Mouse (Mus musculus) spleen, adult 18-20 months (tissue): ENCODE data around the gene Tmem136.
A peak's percentile ranks its signal among the peaks of the same experiment; 100 is the strongest.
"Not testable (repeated sequence)": the region's sequence is repeated elsewhere in the genome, so short reads cannot be mapped to it uniquely, and the experiment has no call there.

Experiments used
- DNase-seq, 2 experiments: peaks; one replicate each; pipeline ENCODE4 v3.0.0; 2022; ENCODE audit warnings: mixed read lengths in 2 of 2

Gene Tmem136

GRCm38 (mm10) chr9:43116134-43116996 lies at the start of gene Tmem136:
Tmem136 (minus strand) TSS chr9:43116570.
- no peak for DNase-seq

DNA sequence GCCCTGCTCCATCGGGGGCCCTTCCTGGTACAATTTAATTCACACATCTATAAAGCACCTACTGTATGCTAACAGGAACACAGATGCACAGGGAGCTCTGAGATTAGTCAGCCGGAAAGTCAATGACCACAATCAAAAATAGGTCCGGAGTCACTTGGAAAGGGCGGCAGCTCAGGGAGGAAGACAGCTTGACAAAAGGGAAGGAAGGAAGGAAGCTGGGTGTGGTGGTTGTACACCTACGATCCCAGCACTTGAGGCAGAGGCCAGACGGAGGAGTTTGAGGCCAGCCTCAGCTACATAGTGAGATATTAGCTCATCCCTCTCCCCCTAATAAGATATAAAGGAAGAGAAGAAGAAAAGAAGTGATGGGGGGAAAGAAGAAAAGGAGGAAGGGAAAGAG lies 39.6 kb upstream of the Tmem136 start:
- no peak for DNase-seq

DNA sequence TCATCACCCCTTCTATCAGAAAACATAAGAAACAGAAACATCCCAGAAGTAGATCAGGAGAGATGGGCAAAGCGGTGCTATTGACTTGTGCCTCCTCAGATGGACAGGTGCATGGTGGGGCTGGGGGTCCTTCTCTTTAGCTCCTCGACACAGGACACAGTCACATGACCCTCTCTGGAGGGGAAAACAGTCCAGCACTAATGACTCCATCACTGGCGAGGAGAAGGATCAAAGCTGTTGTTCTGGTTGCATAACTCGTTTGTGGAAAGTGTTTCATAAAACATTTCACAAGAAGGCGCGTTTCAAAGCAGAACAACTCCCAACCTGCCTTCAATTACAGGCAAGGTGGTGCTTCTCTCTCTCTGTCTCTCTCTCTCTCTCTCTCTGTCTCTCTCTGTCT lies 35.4 kb upstream of the Tmem136 start:
- no peak for DNase-seq

GRCm38 (mm10) chr9:43150957-43151356 lies 34.6 kb upstream of the Tmem136 start:
- no peak for DNase-seq

DNA sequence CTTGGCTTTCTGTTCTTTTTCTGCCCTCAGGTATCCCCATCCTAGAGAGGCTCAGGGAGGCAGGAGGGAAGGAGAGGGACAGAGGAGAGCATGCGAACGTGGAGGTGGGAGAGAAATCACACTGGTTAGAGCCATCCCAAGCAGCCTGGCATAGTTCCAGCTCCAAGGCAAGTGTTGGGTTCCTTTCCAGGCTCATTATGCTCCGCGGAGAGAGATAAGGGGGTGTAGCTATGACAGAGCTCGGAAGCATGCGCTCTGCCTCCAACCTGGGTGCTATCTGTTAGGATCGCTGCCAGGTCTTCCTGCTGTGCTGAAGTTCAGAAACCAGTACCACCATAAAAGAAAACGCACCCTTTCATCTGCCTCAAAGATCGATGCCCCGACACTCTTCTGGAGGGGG lies 33.7 kb upstream of the Tmem136 start:
- DNase-seq: no peak

DNA sequence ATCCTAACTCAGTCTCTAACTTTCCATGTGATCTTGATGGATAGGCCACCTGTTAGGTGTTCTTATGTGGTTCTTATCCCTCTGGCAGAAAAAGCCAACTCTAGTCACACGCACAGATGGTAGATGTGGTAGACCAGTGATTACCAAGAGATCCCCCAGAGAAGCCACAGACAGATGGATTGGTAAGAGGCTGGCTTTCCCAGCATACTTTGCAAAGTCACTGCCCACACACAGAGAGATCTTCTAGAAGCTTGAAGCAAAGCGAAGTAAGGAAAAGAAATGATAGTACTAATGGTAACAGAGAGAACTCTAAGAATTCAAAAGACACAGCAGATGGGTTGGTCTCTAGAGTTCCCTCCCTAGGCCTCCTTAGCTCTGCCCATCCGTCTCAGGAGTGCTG lies 33.1 kb upstream of the Tmem136 start:
- DNase-seq: no peak

DNA sequence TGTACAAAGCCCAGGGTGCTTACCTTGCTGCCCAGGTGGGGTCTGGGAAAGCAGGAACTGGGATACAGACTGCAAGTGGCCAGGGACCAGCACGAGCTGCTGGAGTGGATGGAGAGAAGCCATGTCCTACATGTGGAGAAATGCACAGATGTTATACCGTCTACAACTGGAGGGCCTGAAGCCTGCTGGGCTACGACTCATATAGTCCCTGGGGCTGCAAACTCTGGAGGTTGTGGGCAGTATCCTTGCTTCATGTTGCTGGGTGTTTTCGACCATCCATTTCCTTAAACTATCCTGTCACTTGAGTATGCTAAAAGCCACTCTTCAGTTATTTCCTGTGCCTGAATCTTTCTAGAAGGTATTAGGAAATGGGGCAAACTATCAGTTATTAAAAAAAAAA lies 28.8 kb upstream of the Tmem136 start:
- no peak for DNase-seq

- DNase-seq: no peak
These were observed 27.9 kb upstream of the Tmem136 start for GRCm38 (mm10) chr9:43144206-43144810.

DNA sequence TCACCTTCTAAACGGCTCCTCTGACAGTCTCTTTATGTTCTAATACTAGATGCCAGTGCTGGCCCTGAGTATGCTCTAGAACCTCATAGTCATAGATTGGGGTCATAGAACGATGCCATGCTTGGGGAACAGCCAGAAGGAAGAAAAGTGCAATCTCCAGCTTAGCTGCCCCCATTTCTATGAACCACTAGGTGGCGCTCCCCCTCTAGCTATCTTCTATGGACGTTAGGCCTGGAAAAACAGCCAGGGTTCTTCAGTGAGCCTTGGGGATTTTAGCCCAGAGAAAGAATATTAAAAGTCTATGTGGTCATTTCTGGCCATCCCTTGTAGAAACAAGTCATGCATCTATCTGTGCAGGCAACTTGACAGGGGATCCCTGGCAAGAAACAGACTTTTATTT lies 25.5 kb upstream of the Tmem136 start:
- DNase-seq: peak in 1 of 2 experiments; percentile 46

DNA sequence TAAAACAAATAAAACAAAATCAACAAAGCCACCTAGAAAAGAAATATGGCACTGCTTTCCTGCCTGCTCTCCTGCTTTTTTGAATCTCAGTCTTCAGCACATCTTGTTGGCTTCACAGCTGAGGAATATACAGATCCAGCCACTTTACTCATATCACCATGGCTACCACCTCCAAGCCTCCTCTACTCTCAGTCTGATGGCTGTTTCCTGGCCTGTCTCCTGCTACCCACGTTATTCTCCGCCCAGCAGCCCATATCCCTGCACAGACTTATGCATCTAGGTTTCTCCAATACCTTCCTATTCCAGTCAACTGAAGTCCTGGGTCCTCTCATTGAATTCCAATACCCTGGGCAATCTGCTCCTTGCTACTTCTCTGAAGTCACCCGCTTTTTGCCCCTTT lies 17.2 kb upstream of the Tmem136 start:
- no peak for DNase-seq

DNA sequence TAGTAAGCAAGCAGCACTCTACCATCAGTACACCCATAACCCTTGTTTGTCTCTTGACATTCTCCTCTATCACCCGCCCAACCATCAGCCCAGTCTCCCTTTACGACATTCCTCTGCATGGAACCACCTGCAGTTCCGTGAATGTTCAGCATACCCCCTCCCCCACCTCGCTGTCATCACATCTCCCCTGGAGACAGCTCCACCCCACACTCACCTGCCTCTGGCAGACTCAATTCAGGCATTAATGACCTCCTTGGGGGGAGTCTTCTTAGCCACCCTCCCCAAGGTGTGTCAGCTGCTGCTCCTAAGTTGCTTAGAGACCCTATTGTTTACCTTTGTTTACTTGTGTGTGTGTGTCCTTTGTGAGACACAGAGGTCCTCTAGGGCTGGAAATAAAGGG lies 16.0 kb upstream of the Tmem136 start:
- no peak for DNase-seq

GRCm38 (mm10) chr9:43131940-43132339 lies 15.6 kb upstream of the Tmem136 start:
- DNase-seq: no peak

GRCm38 (mm10) chr9:43130684-43131083 lies 14.3 kb upstream of the Tmem136 start:
- DNase-seq: no peak

- no peak for DNase-seq
These were observed 10.9 kb upstream of the Tmem136 start for GRCm38 (mm10) chr9:43127101-43127787.

GRCm38 (mm10) chr9:43122379-43122778 lies 6.0 kb upstream of the Tmem136 start:
- DNase-seq: no peak

DNA sequence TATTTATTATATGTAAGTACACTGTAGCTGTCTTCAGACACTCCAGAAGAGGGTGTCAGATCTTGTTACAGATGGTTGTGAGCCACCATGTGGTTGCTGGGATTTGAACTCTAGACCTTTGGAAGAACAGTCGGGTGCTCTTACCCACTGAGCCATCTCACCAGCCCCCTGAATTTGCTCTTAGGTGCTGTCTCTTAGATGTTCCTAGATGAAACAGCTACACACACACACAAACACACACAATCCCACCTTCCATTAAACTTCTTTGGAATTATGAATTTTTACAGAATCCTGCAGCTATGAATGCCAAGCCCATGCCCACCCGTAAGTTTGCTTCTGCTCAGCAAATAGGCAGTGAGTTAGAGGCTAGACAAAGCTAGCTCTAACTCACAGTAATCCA lies 5.6 kb upstream of the Tmem136 start:
- DNase-seq: not testable (repeated sequence)

DNA sequence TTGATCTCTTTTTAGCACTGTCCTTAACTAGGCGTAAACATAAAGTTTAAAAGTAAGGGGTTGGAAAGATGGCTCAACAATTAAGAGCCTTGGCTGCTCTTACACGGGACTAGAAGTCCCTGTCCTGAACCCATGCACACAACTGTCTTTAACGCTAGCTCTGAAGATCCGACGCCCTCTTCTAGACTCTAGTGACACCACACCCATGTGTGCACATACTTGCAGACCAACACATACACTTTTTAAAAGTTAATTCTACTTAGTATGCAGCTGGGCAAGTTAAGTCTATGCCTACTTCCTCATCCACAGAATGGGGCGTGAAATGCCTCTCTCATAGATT lies 597 bp upstream of the Tmem136 start:
- no peak for DNase-seq

DNA sequence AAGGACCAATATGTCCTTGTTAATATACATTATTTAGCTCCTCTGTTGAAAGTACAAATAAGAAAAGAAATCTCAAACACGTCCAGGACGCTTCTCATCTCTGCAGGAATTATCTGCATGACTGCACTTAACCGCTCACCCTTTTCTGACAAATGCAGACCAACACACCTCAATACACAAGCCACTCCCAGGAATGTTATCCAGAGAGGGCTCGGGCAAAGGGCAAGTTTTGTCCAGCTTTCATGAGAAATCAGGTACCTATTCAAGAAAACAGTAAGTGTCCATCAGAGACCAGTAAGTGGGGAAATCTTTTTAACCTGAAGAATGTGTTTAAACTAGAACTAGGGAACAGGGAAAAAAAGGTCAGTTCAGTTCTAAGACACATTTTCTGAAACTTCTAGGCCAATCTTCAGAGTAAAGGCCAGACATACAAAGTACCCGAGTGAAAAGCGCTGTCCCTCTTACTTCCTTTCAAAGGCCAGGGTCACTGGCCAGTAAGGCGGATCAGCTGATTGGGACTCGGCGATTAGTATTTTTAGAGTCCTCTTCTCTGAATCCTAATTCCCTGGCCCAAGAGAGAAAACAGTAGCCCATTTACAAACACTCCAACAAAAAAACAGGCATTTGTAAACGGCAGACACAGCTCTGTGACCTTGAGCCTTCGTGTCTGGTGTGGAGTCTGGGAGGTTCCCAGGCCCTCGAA lies 788 bp downstream of the Tmem136 start:
- DNase-seq: no peak

- DNase-seq: no peak
These were observed 1.5 kb downstream of the Tmem136 start for GRCm38 (mm10) chr9:43114833-43115232.

- no peak for DNase-seq
These were observed 5.9 kb downstream of the Tmem136 start for GRCm38 (mm10) chr9:43110286-43110980.

DNA sequence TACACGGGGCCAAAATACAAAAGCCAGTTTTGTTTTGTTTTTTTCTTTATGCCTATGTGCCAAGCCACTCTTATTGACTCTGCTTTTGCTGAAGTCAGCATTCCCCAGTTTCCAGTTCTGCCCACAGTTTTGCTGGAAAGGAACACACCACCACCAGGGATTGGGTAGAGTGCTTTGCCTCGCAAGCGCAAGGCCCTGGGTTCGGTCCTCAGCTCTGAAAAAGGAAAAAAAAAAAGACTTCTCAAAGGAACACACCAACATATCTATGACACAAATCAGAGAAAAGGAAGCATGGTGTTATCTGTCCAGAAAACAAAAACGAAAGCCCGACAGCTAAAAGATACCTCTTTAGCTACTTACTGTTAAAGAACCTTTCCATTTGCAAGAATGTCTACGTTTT lies 7.2 kb downstream of the Tmem136 start:
- DNase-seq: no peak

- DNase-seq: no peak
These were observed 7.6 kb downstream of the Tmem136 start for GRCm38 (mm10) chr9:43108721-43109120.

DNA sequence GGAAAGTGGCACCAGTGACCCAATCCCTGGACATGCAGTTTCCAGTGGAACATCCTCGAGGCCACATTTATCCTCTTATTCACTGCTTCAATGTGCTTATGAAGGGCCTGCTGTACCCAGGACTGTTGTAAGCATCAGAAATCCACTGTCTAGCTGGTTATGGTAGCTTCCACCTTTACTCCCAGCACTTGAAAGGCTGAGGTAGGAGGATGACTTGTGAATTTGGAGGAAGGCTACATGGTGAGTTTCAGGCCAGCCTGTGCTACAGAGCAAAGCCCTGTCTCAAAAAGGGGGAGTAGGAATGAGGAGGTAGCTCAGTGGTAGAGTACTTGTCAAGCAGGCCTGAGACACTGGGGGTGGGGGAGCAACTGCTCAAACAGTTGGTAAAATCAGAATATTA lies 8.3 kb downstream of the Tmem136 start:
- DNase-seq: no peak
